Mouse (Mus musculus) hematopoietic stem cell, adult 5-6 weeks (primary cell): ENCODE results near the gene Mcur1. TPM values are rescaled to one million over a fixed set of nuclear protein-coding genes. Genes with fewer than 3 reads are reported as not detected.
A peak's percentile ranks its signal among the peaks of the same experiment; 100 is the strongest.

Experiments
- ATAC-seq, 2 experiments: fragments of 125-278 bp in 1 of 2; replicated peaks in 1 of 2; 2 replicates each; pipeline ENCODE4 v1.8.0; 2016 to 2017; ENCODE audit warnings: inconsistent platforms in 2 of 2, mild to moderate bottlenecking in 2 of 2, moderate number of reproducible peaks in 2 of 2, low read depth in 1 of 2, moderate TSS enrichment in 1 of 2; ENCODE audit not compliant: low FRiP score in 2 of 2, poor library complexity in 2 of 2, severe bottlenecking in 2 of 2, insufficient read depth in 1 of 2, low TSS enrichment in 1 of 2
- total RNA-seq: library from RNA; stranded (forward); fragments of 172-1452, 232-1000 nt; gene quantifications from 2 replicates; pipeline ENCODE4 v1.2.3, GENCODE M21; 2017

The Mcur1 gene
- total RNA-seq, 1 experiment from 2014 or later: 32.2 TPM

GRCm38 (mm10) chr13:43540205-43540815, 19.7 kb downstream of the Mcur1 start:
- peak; percentile 53 to 72 for ATAC-seq

GRCm38 (mm10) chr13:43539409-43539808, 20.6 kb downstream of the Mcur1 start:
- ATAC-seq: no peak

GRCm38 (mm10) chr13:43537854-43538253, 22.1 kb downstream of the Mcur1 start:
- no peak for ATAC-seq

GRCm38 (mm10) chr13:43534015-43534414, 26.0 kb downstream of the Mcur1 start:
- no peak for ATAC-seq

- peak; percentile 85 to 86 for ATAC-seq
These were observed 28.9 kb downstream of the Mcur1 start for GRCm38 (mm10) chr13:43530832-43531693.

- peak; percentile 6 to 42; a peak in 2 of 4 replicates for ATAC-seq
These were observed 29.7 kb downstream of the Mcur1 start for GRCm38 (mm10) chr13:43530129-43530831.

- ATAC-seq: no peak
These were observed 33.7 kb downstream of the Mcur1 start for GRCm38 (mm10) chr13:43526289-43526688.

GRCm38 (mm10) chr13:43525363-43526134, 34.4 kb downstream of the Mcur1 start:
- ATAC-seq: peak; percentile 26 to 30; a peak in 2 of 4 replicates

- ATAC-seq: peak; percentile 93 to 94
These were observed 35.3 kb downstream of the Mcur1 start for GRCm38 (mm10) chr13:43524491-43525362.

- no peak for ATAC-seq
These were observed 36.0 kb downstream of the Mcur1 start for GRCm38 (mm10) chr13:43523906-43524480.

GRCm38 (mm10) chr13:43521940-43522339, 38.1 kb downstream of the Mcur1 start:
- ATAC-seq: no peak

GRCm38 (mm10) chr13:43519251-43519650, 40.7 kb downstream of the Mcur1 start:
- no peak for ATAC-seq

GRCm38 (mm10) chr13:43517371-43517770, 42.6 kb downstream of the Mcur1 start:
- ATAC-seq: no peak

GRCm38 (mm10) chr13:43516931-43517330, 43.1 kb downstream of the Mcur1 start:
- no peak for ATAC-seq

- ATAC-seq: no peak
These were observed 43.9 kb downstream of the Mcur1 start for GRCm38 (mm10) chr13:43516119-43516518.

GRCm38 (mm10) chr13:43514950-43515358, 45.0 kb downstream of the Mcur1 start:
- peak; percentile 89 to 93 for ATAC-seq
